Mouse (Mus musculus): ENCODE data around the gene Ttc7b. TPM values are rescaled to one million over a fixed set of nuclear protein-coding genes. Genes with fewer than 3 reads are reported as not detected.

Gene Ttc7b
- polyA plus RNA-seq, 1 experiment = 9.2 TPM

- Histone ChIP-seq H3K79me2 (ENCODE audit: control insufficient read depth, insufficient read depth) (no peaks in the 10 kb centered on the region), H3ac (ENCODE audit: control insufficient read depth, insufficient read length, low read depth) (no peak overlapping the region), H3K4me3 (ENCODE audit: insufficient read depth, poor library complexity, severe bottlenecking) (no peak overlapping the region), H3K79me3 (ENCODE audit: low read depth) (no peaks in the 10 kb centered on the region), H3K27me3 (ENCODE audit: control insufficient read depth, insufficient read depth, insufficient read length) (no peaks in the 10 kb centered on the region), H3K36me3 (ENCODE audit: control insufficient read depth, insufficient read depth) (no peaks in the 10 kb centered on the region)
- TF ChIP-seq CEBPB (IDR thresholded peaks at IDR 0.05; ENCODE audit: low read depth) (no peak), MYOG (IDR thresholded peaks at IDR 0.05; ENCODE audit: control insufficient read depth, extremely low read depth, insufficient read length) (no peak), MYOD1 (IDR thresholded peaks at IDR 0.05; ENCODE audit: control insufficient read depth, insufficient read length, low read depth) (no peak), USF1 (IDR thresholded peaks at IDR 0.05; ENCODE audit: low read depth) (no peak), CTCF (IDR thresholded peaks at IDR 0.05; ENCODE audit: control insufficient read depth, insufficient read depth, insufficient read length) (no peak), MAX (IDR thresholded peaks at IDR 0.05) (no peak), FOSL1 (IDR thresholded peaks at IDR 0.05; ENCODE audit: insufficient read depth, low read length, poor library complexity, severe bottlenecking) (no peak)
Observed at GRCm38 (mm10) chr12:100293956-100294355, 226.7 kb downstream of the Ttc7b start.

- TF ChIP-seq MAX (IDR thresholded peaks at IDR 0.05) (no peak), CEBPB (IDR thresholded peaks at IDR 0.05; ENCODE audit: low read depth) (no peak), CTCF (IDR thresholded peaks at IDR 0.05; ENCODE audit: control insufficient read depth, insufficient read depth, insufficient read length) (no peak), MYOD1 (IDR thresholded peaks at IDR 0.05; ENCODE audit: control insufficient read depth, insufficient read length, low read depth) (no peak), FOSL1 (IDR thresholded peaks at IDR 0.05; ENCODE audit: insufficient read depth, low read length, poor library complexity, severe bottlenecking) (no peak), USF1 (IDR thresholded peaks at IDR 0.05; ENCODE audit: low read depth) (no peak), MYOG (IDR thresholded peaks at IDR 0.05; ENCODE audit: control insufficient read depth, extremely low read depth, insufficient read length) (no peak)
- H3K27me3 ChIP-seq (ENCODE audit: control insufficient read depth, insufficient read depth, insufficient read length) = no peaks in the 10 kb centered on the region
Observed at GRCm38 (mm10) chr12:100290711-100291685, 229.6 kb downstream of the Ttc7b start.

GRCm38 (mm10) chr12:100290178-100290531 is 230.5 kb downstream of the Ttc7b start:
- H3K79me2 ChIP-seq (ENCODE audit: control insufficient read depth, insufficient read depth) = no peaks in the 10 kb centered on the region

More at GRCm38 (mm10) chr12:100290711-100291685, 229.6 kb downstream of the Ttc7b start:
- no peak overlapping the region for H3K4me3 ChIP-seq (ENCODE audit: insufficient read depth, poor library complexity, severe bottlenecking)
- no peaks in the 10 kb centered on the region for H3K36me3 ChIP-seq (ENCODE audit: control insufficient read depth, insufficient read depth)
- H3ac ChIP-seq (ENCODE audit: control insufficient read depth, insufficient read length, low read depth) = no peak overlapping the region
- no peaks in the 10 kb centered on the region for H3K79me3 ChIP-seq (ENCODE audit: low read depth)
- no peaks in the 10 kb centered on the region for H3K79me2 ChIP-seq (ENCODE audit: control insufficient read depth, insufficient read depth)

GRCm38 (mm10) chr12:100289267-100290177 is 231.1 kb downstream of the Ttc7b start:
- TF ChIP-seq USF1 (IDR thresholded peaks at IDR 0.05; ENCODE audit: low read depth) = no peak
- no peak for TF ChIP-seq CTCF (IDR thresholded peaks at IDR 0.05; ENCODE audit: control insufficient read depth, insufficient read depth, insufficient read length)
- TF ChIP-seq FOSL1 (IDR thresholded peaks at IDR 0.05; ENCODE audit: insufficient read depth, low read length, poor library complexity, severe bottlenecking) = no peak
- no peak for TF ChIP-seq MAX (IDR thresholded peaks at IDR 0.05)
- no peak for TF ChIP-seq MYOD1 (IDR thresholded peaks at IDR 0.05; ENCODE audit: control insufficient read depth, insufficient read length, low read depth)
- TF ChIP-seq CEBPB (IDR thresholded peaks at IDR 0.05; ENCODE audit: low read depth) = no peak
- TF ChIP-seq MYOG (IDR thresholded peaks at IDR 0.05; ENCODE audit: control insufficient read depth, extremely low read depth, insufficient read length) = no peak

More at GRCm38 (mm10) chr12:100290178-100290531, 230.5 kb downstream of the Ttc7b start:
- H3K27me3 ChIP-seq (ENCODE audit: control insufficient read depth, insufficient read depth, insufficient read length) = no peaks in the 10 kb centered on the region
- no peaks in the 10 kb centered on the region for H3K36me3 ChIP-seq (ENCODE audit: control insufficient read depth, insufficient read depth)
- no peaks in the 10 kb centered on the region for H3K79me3 ChIP-seq (ENCODE audit: low read depth)
- TF ChIP-seq USF1 (IDR thresholded peaks at IDR 0.05; ENCODE audit: low read depth) (peak; percentile 15), MYOG (IDR thresholded peaks at IDR 0.05; ENCODE audit: control insufficient read depth, extremely low read depth, insufficient read length) (no peak)
- no peak overlapping the region for H3ac ChIP-seq (ENCODE audit: control insufficient read depth, insufficient read length, low read depth)
- H3K4me3 ChIP-seq (ENCODE audit: insufficient read depth, poor library complexity, severe bottlenecking) = no peak overlapping the region

GRCm38 (mm10) chr12:100288018-100288417 is 232.6 kb downstream of the Ttc7b start:
- Histone ChIP-seq H3K27me3 (ENCODE audit: control insufficient read depth, insufficient read depth, insufficient read length) (no peaks in the 10 kb centered on the region), H3K79me3 (ENCODE audit: low read depth) (no peaks in the 10 kb centered on the region), H3K4me3 (ENCODE audit: insufficient read depth, poor library complexity, severe bottlenecking) (no peak overlapping the region), H3ac (ENCODE audit: control insufficient read depth, insufficient read length, low read depth) (no peak overlapping the region), H3K36me3 (ENCODE audit: control insufficient read depth, insufficient read depth) (no peaks in the 10 kb centered on the region), H3K79me2 (ENCODE audit: control insufficient read depth, insufficient read depth) (no peaks in the 10 kb centered on the region)
- no peak for TF ChIP-seq MYOD1 (IDR thresholded peaks at IDR 0.05; ENCODE audit: control insufficient read depth, insufficient read length, low read depth)
- TF ChIP-seq FOSL1 (IDR thresholded peaks at IDR 0.05; ENCODE audit: insufficient read depth, low read length, poor library complexity, severe bottlenecking) = no peak
- no peak for TF ChIP-seq MYOG (IDR thresholded peaks at IDR 0.05; ENCODE audit: control insufficient read depth, extremely low read depth, insufficient read length)
- no peak for TF ChIP-seq USF1 (IDR thresholded peaks at IDR 0.05; ENCODE audit: low read depth)
- TF ChIP-seq MAX (IDR thresholded peaks at IDR 0.05) = no peak
- TF ChIP-seq CTCF (IDR thresholded peaks at IDR 0.05; ENCODE audit: control insufficient read depth, insufficient read depth, insufficient read length) = no peak
- no peak for TF ChIP-seq CEBPB (IDR thresholded peaks at IDR 0.05; ENCODE audit: low read depth)

More at GRCm38 (mm10) chr12:100289267-100290177, 231.1 kb downstream of the Ttc7b start:
- Histone ChIP-seq H3K79me3 (ENCODE audit: low read depth) (no peaks in the 10 kb centered on the region), H3K27me3 (ENCODE audit: control insufficient read depth, insufficient read depth, insufficient read length) (no peaks in the 10 kb centered on the region), H3ac (ENCODE audit: control insufficient read depth, insufficient read length, low read depth) (no peak overlapping the region), H3K79me2 (ENCODE audit: control insufficient read depth, insufficient read depth) (no peaks in the 10 kb centered on the region), H3K4me3 (ENCODE audit: insufficient read depth, poor library complexity, severe bottlenecking) (no peak overlapping the region), H3K36me3 (ENCODE audit: control insufficient read depth, insufficient read depth) (no peaks in the 10 kb centered on the region)

All from C2C12 (cell line).